Mouse (Mus musculus) liver, embryonic 12.5 days (tissue): Measurements from ENCODE around the gene Cdh12. TPM values are rescaled to one million over a fixed set of nuclear protein-coding genes. Genes with fewer than 3 reads are reported as not detected.
"Not testable (repeated sequence)": the region's sequence is repeated elsewhere in the genome, so short reads cannot be mapped to it uniquely, and the experiment has no call there.

Experiments used
- ATAC-seq: fragments of 200-750 bp; cut with Nextera tagmentation; 2 replicates; pipeline ENCODE4 v1.8.0; 2017; ENCODE audit warnings: moderate number of reproducible peaks, mild to moderate bottlenecking, moderate library complexity
- H3K27ac ChIP-seq: fragments of 300-500 bp; sonication (generic); 2 replicates; pipeline ENCODE4 v1.5.1; 2016; ENCODE audit warnings: mild to moderate bottlenecking
- H3K27me3 ChIP-seq: fragments of 300-500 bp; sonication (generic); replicated peaks from 2 replicates; pipeline ENCODE4 v1.6.1; 2016; ENCODE audit warnings: mild to moderate bottlenecking, moderate library complexity
- H3K36me3 ChIP-seq: fragments of 300-500 bp; sonication (generic); 2 replicates; pipeline ENCODE4 v1.6.1; 2016; ENCODE audit warnings: mild to moderate bottlenecking, moderate library complexity
- H3K4me1 ChIP-seq: fragments of 300-500 bp; sonication (generic); 2 replicates; pipeline ENCODE4 v1.6.1; 2016
- H3K4me2 ChIP-seq: fragments of 300-500 bp; sonication (generic); 2 replicates; pipeline ENCODE4 v1.6.1; 2016; ENCODE audit warnings: mild to moderate bottlenecking, moderate library complexity
- H3K4me3 ChIP-seq: fragments of 300-500 bp; sonication (generic); 2 replicates; pipeline ENCODE4 v1.5.1; 2016; ENCODE audit warnings: mild to moderate bottlenecking, moderate library complexity
- H3K9ac ChIP-seq: fragments of 300-500 bp; sonication (generic); 2 replicates; pipeline ENCODE4 v1.6.1; 2016; ENCODE audit warnings: mild to moderate bottlenecking, moderate library complexity
- H3K9me3 ChIP-seq: fragments of 300-500 bp; sonication (generic); replicated peaks from 2 replicates; pipeline ENCODE4 v1.6.1; 2016; ENCODE audit warnings: mild to moderate bottlenecking, moderate library complexity
- WGBS: fragments of 180-500 bp; shearing (Covaris S2); methylation state at CpG from one replicate; pipeline ENCODE4 v1.1.7; 2016; ENCODE audit not compliant: insufficient replicate concordance; 5-methylcytosine and 5-hydroxymethylcytosine counted together
- polyA plus RNA-seq: library from polyadenylated mRNA; unstranded; fragments of >200 nt; fragmentation: Nextera tagmentation; extraction: Ambion mirVana; gene quantifications from 2 replicates; pipeline ENCODE4 v1.2.1, GENCODE M21; 2016

The Cdh12 gene
- polyA plus RNA-seq, 1 experiment from 2014 or later = not detected

GRCm38 (mm10) chr15:21114775-21115174, 665.7 kb downstream of the Cdh12 start:
- H3K27me3 ChIP-seq, ATAC-seq, H3K4me3 ChIP-seq, H3K27ac ChIP-seq, H3K9me3 ChIP-seq, H3K4me2 ChIP-seq, H3K9ac ChIP-seq, H3K36me3 ChIP-seq, H3K4me1 ChIP-seq: not testable (repeated sequence)
- 60% methylated on average over 1 of the region's 2 CpGs for WGBS

GRCm38 (mm10) chr15:21130660-21131059, 681.6 kb downstream of the Cdh12 start:
- Histone ChIP-seq H3K9me3 (no peaks in the 10 kb centered on the region), H3K36me3 (no peaks in the 10 kb centered on the region), H3K27ac (no peak overlapping the region), H3K4me1 (no peaks in the 10 kb centered on the region), H3K4me3 (no peak overlapping the region), H3K9ac (no peak overlapping the region), H3K4me2 (no peak overlapping the region), H3K27me3 (no peaks in the 10 kb centered on the region)
- ATAC-seq = no peak

DNA sequence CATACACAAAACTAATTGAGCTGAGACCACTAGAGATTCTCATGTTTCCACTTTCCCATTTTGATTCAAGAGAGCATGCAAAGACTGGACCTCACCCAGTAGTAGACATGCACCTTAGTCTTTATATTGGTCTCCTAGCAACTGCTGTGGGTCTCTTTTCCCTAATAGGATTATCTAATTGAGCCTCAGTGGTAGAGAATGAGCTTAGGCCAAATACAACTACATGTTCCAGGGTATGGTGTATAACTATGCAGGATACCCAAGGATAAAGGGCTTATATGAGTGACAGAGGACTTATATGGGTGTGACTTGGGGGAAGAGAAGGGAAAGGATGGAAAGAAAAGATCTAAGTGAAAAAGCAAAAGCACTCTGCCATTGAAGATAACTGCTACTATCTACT, 683.9 kb downstream of the Cdh12 start:
- ATAC-seq = no peak
- Histone ChIP-seq H3K9ac (no peak overlapping the region), H3K4me3 (no peak overlapping the region), H3K4me1 (no peaks in the 10 kb centered on the region), H3K9me3 (no peaks in the 10 kb centered on the region), H3K27ac (no peak overlapping the region), H3K36me3 (no peaks in the 10 kb centered on the region), H3K27me3 (no peaks in the 10 kb centered on the region), H3K4me2 (no peak overlapping the region)

- Histone ChIP-seq H3K4me1 (no peaks in the 10 kb centered on the region), H3K36me3 (no peaks in the 10 kb centered on the region), H3K9ac (no peak overlapping the region), H3K9me3 (no peaks in the 10 kb centered on the region), H3K27ac (no peak overlapping the region), H3K4me2 (no peak overlapping the region), H3K4me3 (no peak overlapping the region), H3K27me3 (no peaks in the 10 kb centered on the region)
- ATAC-seq = no peak
- 74% methylated on average over 4 of the region's 4 CpGs for WGBS
Observed at GRCm38 (mm10) chr15:21146896-21147295, 697.8 kb downstream of the Cdh12 start.

GRCm38 (mm10) chr15:21153602-21154001, 704.5 kb downstream of the Cdh12 start:
- no peaks in the 10 kb centered on the region for H3K27me3 ChIP-seq
- no peaks in the 10 kb centered on the region for H3K36me3 ChIP-seq
- no peaks in the 10 kb centered on the region for H3K9me3 ChIP-seq
- H3K4me3 ChIP-seq = no peak overlapping the region
- no peak overlapping the region for H3K4me2 ChIP-seq
- WGBS = 75% methylated on average over 3 of the region's 3 CpGs
- no peaks in the 10 kb centered on the region for H3K4me1 ChIP-seq
- H3K27ac ChIP-seq = no peak overlapping the region
- no peak for ATAC-seq
- no peak overlapping the region for H3K9ac ChIP-seq

DNA sequence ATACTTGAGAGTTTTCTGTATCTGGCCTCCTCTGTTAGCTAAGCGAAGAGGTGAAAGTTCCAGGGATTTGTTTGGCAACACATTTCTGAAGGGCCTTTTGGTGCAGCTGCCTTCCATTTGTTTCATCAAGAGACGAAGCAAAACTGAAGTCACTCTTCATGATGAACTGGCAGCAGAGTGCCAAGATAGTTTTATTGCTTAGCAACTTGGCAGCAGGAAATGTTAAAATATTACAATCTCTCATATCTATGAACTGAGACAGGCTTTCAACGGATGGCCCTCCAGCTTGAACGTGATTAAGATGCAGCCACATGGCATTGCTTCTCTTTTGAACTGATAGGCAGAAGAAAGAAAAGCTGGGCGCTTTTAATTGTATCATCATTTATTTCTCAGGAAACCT, 730.7 kb downstream of the Cdh12 start:
- H3K27ac ChIP-seq = no peak overlapping the region
- H3K9ac ChIP-seq = no peak overlapping the region
- no peak for ATAC-seq
- no peaks in the 10 kb centered on the region for H3K27me3 ChIP-seq
- H3K4me3 ChIP-seq = no peak overlapping the region
- H3K4me1 ChIP-seq = no peaks in the 10 kb centered on the region
- 57% methylated on average over 5 of the region's 5 CpGs for WGBS
- no peak overlapping the region for H3K4me2 ChIP-seq
- no peaks in the 10 kb centered on the region for H3K9me3 ChIP-seq
- H3K36me3 ChIP-seq = no peaks in the 10 kb centered on the region

DNA sequence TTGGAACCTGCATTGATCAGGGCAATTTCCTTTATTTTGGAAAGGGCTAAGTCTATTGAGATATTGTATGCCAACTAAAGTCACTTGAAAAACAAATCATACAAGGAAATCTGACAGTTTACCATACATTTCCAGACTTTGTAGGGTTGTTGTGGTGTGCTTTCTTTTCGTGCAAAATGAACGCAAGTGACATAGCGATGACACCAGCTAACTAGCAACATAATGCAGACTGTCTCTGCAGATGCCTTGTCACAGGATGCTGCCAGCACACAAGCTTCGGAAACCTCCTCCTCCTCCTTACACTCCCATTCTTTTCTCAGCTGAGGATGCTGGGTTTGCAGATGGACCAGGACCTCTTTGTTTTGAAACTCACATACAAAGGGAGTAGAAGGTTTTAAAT, 731.1 kb downstream of the Cdh12 start:
- 65% methylated on average over 4 of the region's 4 CpGs for WGBS
- Histone ChIP-seq H3K27me3 (no peaks in the 10 kb centered on the region), H3K36me3 (no peaks in the 10 kb centered on the region), H3K9ac (no peak overlapping the region), H3K4me2 (no peak overlapping the region), H3K4me1 (no peaks in the 10 kb centered on the region), H3K9me3 (no peaks in the 10 kb centered on the region), H3K27ac (no peak overlapping the region), H3K4me3 (no peak overlapping the region)
- no peak for ATAC-seq

DNA sequence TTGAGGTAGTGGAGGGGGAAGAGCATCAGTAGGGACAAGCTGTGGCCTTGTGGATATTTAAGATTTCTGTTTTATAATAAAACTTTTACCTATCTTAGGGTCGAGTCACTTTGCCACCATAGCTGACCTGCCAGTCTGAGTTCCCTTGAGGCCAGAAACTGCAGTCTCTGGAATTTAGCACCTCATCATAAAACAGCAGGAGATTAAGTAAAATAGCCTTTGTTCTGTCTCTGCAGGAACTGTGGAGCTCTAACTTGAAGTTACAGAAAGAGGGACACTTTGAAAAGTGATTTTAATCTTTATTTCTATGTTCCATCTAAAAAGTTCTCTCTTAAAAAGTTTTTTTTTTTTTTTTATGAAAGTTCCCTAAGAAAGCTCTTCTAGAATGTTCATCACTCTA, 736.7 kb downstream of the Cdh12 start:
- Histone ChIP-seq H3K4me3 (no peak overlapping the region), H3K4me1 (no peaks in the 10 kb centered on the region), H3K36me3 (no peaks in the 10 kb centered on the region), H3K4me2 (no peak overlapping the region), H3K27me3 (no peaks in the 10 kb centered on the region), H3K9me3 (no peaks in the 10 kb centered on the region), H3K27ac (no peak overlapping the region), H3K9ac (no peak overlapping the region)
- 48% methylated on average over 1 of the region's 1 CpGs for WGBS
- ATAC-seq = no peak

DNA sequence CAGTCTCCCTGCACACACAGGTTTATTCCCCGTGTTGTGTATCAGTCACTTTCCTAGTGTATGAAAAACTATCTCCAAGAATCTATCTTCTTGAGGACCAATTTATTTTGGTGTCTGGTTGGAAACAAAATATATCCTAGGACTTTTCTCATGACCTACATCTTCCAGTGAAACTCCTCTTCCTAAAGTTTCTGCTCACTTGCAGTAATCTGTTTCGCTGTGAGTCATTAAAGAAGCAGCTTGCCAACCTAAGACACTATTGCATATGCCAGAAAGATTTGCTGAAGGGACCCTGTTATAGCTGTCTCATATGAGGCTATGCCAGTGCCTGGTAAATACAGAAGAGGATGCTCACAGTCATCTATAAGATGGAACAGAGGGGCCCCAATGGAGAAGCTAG, 761.0 kb downstream of the Cdh12 start:
- not testable (repeated sequence) for H3K9me3 ChIP-seq, H3K27me3 ChIP-seq, H3K4me1 ChIP-seq, H3K27ac ChIP-seq, ATAC-seq, H3K36me3 ChIP-seq, H3K9ac ChIP-seq, H3K4me3 ChIP-seq, H3K4me2 ChIP-seq
- 59% methylated on average over 2 of the region's 2 CpGs for WGBS

DNA sequence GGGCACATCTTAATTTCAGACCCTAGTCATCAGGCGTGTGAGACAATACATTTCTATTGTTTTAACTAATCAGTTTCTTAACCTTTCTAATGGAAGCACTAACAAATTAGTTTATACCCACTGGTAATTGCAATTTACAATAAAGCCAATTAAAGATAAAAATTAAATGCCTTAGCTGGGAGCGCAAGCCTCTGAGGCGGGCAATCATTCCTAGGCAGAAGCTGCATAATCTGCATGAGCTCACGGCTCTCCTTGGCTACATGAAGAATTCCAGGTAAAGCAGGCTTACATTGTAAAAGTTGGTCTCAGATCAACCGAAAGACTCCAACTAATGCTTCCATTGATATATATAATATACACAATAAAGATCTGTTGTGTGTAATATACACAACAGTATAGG, 773.9 kb downstream of the Cdh12 start:
- H3K4me3 ChIP-seq = no peak overlapping the region
- no peaks in the 10 kb centered on the region for H3K36me3 ChIP-seq
- H3K27me3 ChIP-seq = no peaks in the 10 kb centered on the region
- no peak for ATAC-seq
- H3K4me2 ChIP-seq = no peak overlapping the region
- H3K27ac ChIP-seq = no peak overlapping the region
- 75% methylated on average over 5 of the region's 5 CpGs for WGBS
- no peaks in the 10 kb centered on the region for H3K9me3 ChIP-seq
- no peaks in the 10 kb centered on the region for H3K4me1 ChIP-seq
- H3K9ac ChIP-seq = no peak overlapping the region

DNA sequence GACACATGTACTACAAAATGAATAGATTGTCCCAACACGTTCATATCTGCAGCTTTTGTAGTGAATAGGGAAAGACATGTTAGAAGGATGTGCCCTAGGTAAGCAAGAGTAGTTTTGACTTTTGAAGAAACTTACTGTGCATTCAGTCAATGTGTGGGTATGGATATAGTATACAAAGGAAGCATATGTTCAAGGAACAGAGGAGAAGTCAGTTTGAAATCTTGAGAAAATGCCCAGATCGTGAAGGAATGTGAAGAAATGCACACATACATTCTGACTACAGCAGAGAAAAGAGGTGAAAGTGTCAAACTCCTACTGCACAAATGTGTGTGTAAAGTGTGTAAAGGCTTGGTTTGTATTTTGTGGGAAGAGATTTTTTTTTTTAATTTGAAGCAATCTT, 812.3 kb downstream of the Cdh12 start:
- no peaks in the 10 kb centered on the region for H3K36me3 ChIP-seq
- H3K4me3 ChIP-seq = no peak overlapping the region
- H3K4me2 ChIP-seq = no peak overlapping the region
- 48% methylated on average over 2 of the region's 2 CpGs for WGBS
- no peak overlapping the region for H3K27ac ChIP-seq
- no peak overlapping the region for H3K9ac ChIP-seq
- no peaks in the 10 kb centered on the region for H3K9me3 ChIP-seq
- ATAC-seq = no peak
- no peaks in the 10 kb centered on the region for H3K27me3 ChIP-seq
- H3K4me1 ChIP-seq = no peaks in the 10 kb centered on the region

GRCm38 (mm10) chr15:21269856-21270255, 820.8 kb downstream of the Cdh12 start:
- Histone ChIP-seq H3K27ac (no peak overlapping the region), H3K36me3 (no peaks in the 10 kb centered on the region), H3K9ac (no peak overlapping the region), H3K27me3 (no peaks in the 10 kb centered on the region), H3K4me3 (no peak overlapping the region), H3K4me2 (no peak overlapping the region), H3K9me3 (no peaks in the 10 kb centered on the region), H3K4me1 (no peaks in the 10 kb centered on the region)
- ATAC-seq = no peak
- 72% methylated on average over 1 of the region's 1 CpGs for WGBS

- no peak for ATAC-seq
- no peak overlapping the region for H3K4me3 ChIP-seq
- 68% methylated on average over 1 of the region's 1 CpGs for WGBS
Observed at GRCm38 (mm10) chr15:21297051-21297450, 848.0 kb downstream of the Cdh12 start.

More at GRCm38 (mm10) chr15:21297051-21297450, 848.0 kb downstream of the Cdh12 start:
- no peaks in the 10 kb centered on the region for H3K9me3 ChIP-seq
- no peaks in the 10 kb centered on the region for H3K4me1 ChIP-seq
- H3K27ac ChIP-seq = no peak overlapping the region
- no peaks in the 10 kb centered on the region for H3K36me3 ChIP-seq
- no peaks in the 10 kb centered on the region for H3K27me3 ChIP-seq
- H3K9ac ChIP-seq = no peak overlapping the region
- H3K4me2 ChIP-seq = no peak overlapping the region
